Mouse (Mus musculus) liver, postnatal 0 days (tissue): ENCODE measurements around the gene Vps18.

ENCODE experiments used
- CTCF ChIP-seq: sonication (generic); IDR thresholded peaks from 2 replicates; pipeline ENCODE4 v1.5.1; 2016; ENCODE audit warnings: antibody characterized with exemption, low read depth
- EP300 ChIP-seq: IDR thresholded peaks from 2 replicates; pipeline ENCODE4 v1.6.1; 2016; ENCODE audit warnings: antibody characterized with exemption, low read depth, mild to moderate bottlenecking

GRCm38 (mm10) chr2:119270286-119270642 lies 18.3 kb upstream of the Vps18 start:
- TF ChIP-seq CTCF: no peak
- TF ChIP-seq EP300: no peak
